Mouse (Mus musculus): ENCODE data around the gene Enkur. TPM values are rescaled to one million over a fixed set of nuclear protein-coding genes. Genes with fewer than 3 reads are reported as not detected.

Gene Enkur
- 1.4 to 4.9 TPM (median 2.0 TPM) in 4 replicates for total RNA-seq (2023)

GRCm38 (mm10) chr2:21204912-21205830 lies at the start of gene Enkur, which contains the start of gene Thnsl1:
Enkur (minus strand) TSS chr2:21205365.
Thnsl1 (plus strand) TSS chr2:21205724.

Other genes with a start within 250 kb of the Enkur start
- 19.7 to 30.1 TPM (median 25.6 TPM) in 4 replicates for gene Arhgap21, start 236.5 kb downstream of the Enkur start, total RNA-seq (2023)
- gene Thnsl1, start 359 bp upstream of the Enkur start, total RNA-seq (2023), result 2.4 to 8.0 TPM (median 5.6 TPM) in 4 replicates
- not detected in 4 replicates for gene Gpr158, start 162.2 kb upstream of the Enkur start, total RNA-seq (2023)

Measured in B cell, adult 62 days (primary cell).